Mouse (Mus musculus) midbrain, embryonic 13.5 days (tissue): ENCODE measurements around the gene Lipm. TPM values are rescaled to one million over a fixed set of nuclear protein-coding genes. Genes with fewer than 3 reads are reported as not detected.

ENCODE experiments used
- ATAC-seq: fragments of 200-750 bp; cut with Nextera tagmentation; 2 replicates; pipeline ENCODE4 v1.8.0; 2017; ENCODE audit warnings: mild to moderate bottlenecking, moderate TSS enrichment, moderate library complexity
- H3K27ac ChIP-seq: fragments of 300-500 bp; sonication (generic); 2 replicates; pipeline ENCODE4 v1.5.1; 2015; ENCODE audit warnings: inconsistent platforms, mild to moderate bottlenecking, moderate library complexity
- H3K27me3 ChIP-seq: fragments of 300-500 bp; sonication (generic); 2 replicates; pipeline ENCODE4 v1.6.1; 2015; ENCODE audit warnings: mild to moderate bottlenecking, inconsistent platforms
- H3K36me3 ChIP-seq: fragments of 300-500 bp; sonication (generic); 2 replicates; pipeline ENCODE4 v1.6.1; 2015; ENCODE audit warnings: mild to moderate bottlenecking, inconsistent platforms
- H3K4me1 ChIP-seq: fragments of 300-500 bp; sonication (generic); replicated peaks from 2 replicates; pipeline ENCODE4 v1.6.1; 2015; ENCODE audit warnings: inconsistent platforms
- H3K4me2 ChIP-seq: fragments of 300-500 bp; sonication (generic); replicated peaks from 2 replicates; pipeline ENCODE4 v1.6.1; 2015; ENCODE audit warnings: moderate library complexity, mild to moderate bottlenecking, inconsistent platforms
- H3K4me3 ChIP-seq: fragments of 300-500 bp; sonication (generic); replicated peaks from 2 replicates; pipeline ENCODE4 v1.5.1; 2015; ENCODE audit warnings: mild to moderate bottlenecking, inconsistent platforms
- H3K9ac ChIP-seq: fragments of 300-500 bp; sonication (generic); replicated peaks from 2 replicates; pipeline ENCODE4 v1.6.1; 2015; ENCODE audit warnings: mild to moderate bottlenecking, inconsistent platforms
- H3K9me3 ChIP-seq: fragments of 300-500 bp; sonication (generic); 2 replicates; pipeline ENCODE4 v1.6.1; 2016; ENCODE audit warnings: mild to moderate bottlenecking, inconsistent platforms
- WGBS: fragments of 180-500 bp; shearing (Covaris S2); methylation state at CpG from one replicate; pipeline ENCODE4 v1.1.7; 2015; 5-methylcytosine and 5-hydroxymethylcytosine counted together
- microRNA-seq: library from miRNA; unstranded; fragments of <30 nt; microRNA quantifications from one replicate; pipeline ENCODE4, GENCODE M21; 2016
- polyA plus RNA-seq: library from polyadenylated mRNA; unstranded; fragments of >200 nt; fragmentation: Nextera tagmentation; extraction: Ambion mirVana; gene quantifications from 2 replicates; pipeline ENCODE4 v1.2.1, GENCODE M21; 2015

Gene Lipm
- polyA plus RNA-seq, 1 experiment from 2014 or later: not detected

DNA sequence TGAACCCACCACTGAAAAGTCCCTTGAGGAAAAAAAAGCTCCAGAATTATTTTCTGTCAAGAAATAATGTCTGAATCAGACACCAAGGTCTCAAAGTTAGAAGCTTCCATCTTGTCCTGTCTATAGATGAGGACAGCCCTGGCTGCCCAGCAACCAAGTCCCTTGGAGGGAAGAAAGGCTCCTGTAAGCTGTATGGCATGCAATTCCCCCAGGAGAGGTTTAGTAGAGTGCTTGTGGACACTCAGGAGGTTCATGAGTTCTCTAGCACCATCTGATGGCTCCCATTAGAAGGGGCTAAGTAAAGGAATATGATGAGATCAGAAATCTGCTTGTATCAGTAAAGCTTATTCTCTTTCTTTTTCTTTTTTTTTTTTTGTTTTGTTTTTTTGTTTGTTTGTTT lies 68.4 kb downstream of the Lipm start:
- no peak for ATAC-seq
- H3K27me3 ChIP-seq: peaks cover 34% of the 10 kb centered on the region
- no peaks in the 10 kb centered on the region for H3K36me3 ChIP-seq
- no peak overlapping the region for H3K27ac ChIP-seq
- H3K9ac ChIP-seq: no peak overlapping the region
- H3K4me3 ChIP-seq: no peak overlapping the region
- H3K4me1 ChIP-seq: no peaks in the 10 kb centered on the region
- H3K4me2 ChIP-seq: no peak overlapping the region
- H3K9me3 ChIP-seq: no peaks in the 10 kb centered on the region

- peaks cover 38% of the 10 kb centered on the region for H3K27me3 ChIP-seq
- H3K36me3 ChIP-seq: no peaks in the 10 kb centered on the region
- no peak overlapping the region for H3K4me2 ChIP-seq
- H3K9ac ChIP-seq: no peak overlapping the region
- no peak for ATAC-seq
- no peaks in the 10 kb centered on the region for H3K4me1 ChIP-seq
- 76% methylated on average over 3 of the region's 3 CpGs for WGBS
- no peak overlapping the region for H3K4me3 ChIP-seq
- H3K27ac ChIP-seq: no peak overlapping the region
- H3K9me3 ChIP-seq: no peaks in the 10 kb centered on the region
Observed at GRCm38 (mm10) chr19:34171167-34171566, 70.4 kb downstream of the Lipm start.

Small RNA genes lying within 50 kb of the gene (microRNA-seq; reads per million reads assigned to microRNA genes)
- gene Gm23334: not detected

Other genes with a start within 250 kb of the Lipm start
- not detected in 2 replicates for gene Lipf, start 139.7 kb upstream of the Lipm start, polyA plus RNA-seq
- gene Lipk, start 92.6 kb upstream of the Lipm start, polyA plus RNA-seq: not detected in 2 replicates
- not detected in 2 replicates for gene Lipn, start 33.6 kb upstream of the Lipm start, polyA plus RNA-seq
- gene Ankrd22, start 65.1 kb downstream of the Lipm start, polyA plus RNA-seq: not detected in 2 replicates
- 5.1 and 5.9 TPM in 2 replicates for gene Stambpl1, start 91.3 kb downstream of the Lipm start, polyA plus RNA-seq
- 9.6 and 15.2 TPM in 2 replicates for gene Acta2, start 154.7 kb downstream of the Lipm start, polyA plus RNA-seq
- 0.51 and 0.53 TPM in 2 replicates for gene Fas, start 189.7 kb downstream of the Lipm start, polyA plus RNA-seq